Mouse (Mus musculus): ENCODE measurements around the gene Mpo. TPM values are rescaled to one million over a fixed set of nuclear protein-coding genes. Genes with fewer than 3 reads are reported as not detected.

The Mpo gene
- polyA plus RNA-seq, 1 experiment = not detected

GRCm38 (mm10) chr11:87760301-87761081, 32.9 kb upstream of the Mpo start, which contains the start of gene Tspoap1:
Tspoap1 (plus strand) TSS chr11:87760541.
- Histone ChIP-seq H3K4me3 (ENCODE audit: low read depth, low read length) (no peak within 1 kb of the TSS), H3K4me1 (ENCODE audit: control insufficient read depth, insufficient read depth, low read length) (no peaks in the 10 kb centered on the region), H3K27ac (ENCODE audit: insufficient read depth, low read length) (no peak within 1 kb of the TSS), H3K27me3 (ENCODE audit: control insufficient read depth, insufficient read depth, low read length, poor library complexity, severe bottlenecking) (peaks cover 5% of the 10 kb centered on the region; the same call in 1 of the 2 replicates), H3K36me3 (ENCODE audit: control insufficient read depth, insufficient read depth, low read length, poor library complexity, severe bottlenecking) (peaks cover 7% of the 10 kb centered on the region; the same call in 1 of the 2 replicates), H3K9ac (ENCODE audit: low read depth, poor library complexity, severe bottlenecking) (no peak within 1 kb of the TSS), H3K9me3 (replicated peaks; ENCODE audit: control insufficient read depth, insufficient read depth, low read length, poor library complexity, severe bottlenecking) (no peaks in the 10 kb centered on the region)
- TF ChIP-seq EP300 (IDR thresholded peaks at IDR 0.05; ENCODE audit: insufficient read depth, low read depth, low read length) = no peak
- no peak for TF ChIP-seq POLR2A (IDR thresholded peaks at IDR 0.05; ENCODE audit: insufficient read depth, low read length)
- no peak for TF ChIP-seq CTCF (IDR thresholded peaks at IDR 0.05; ENCODE audit: low read depth, low read length)

DNA sequence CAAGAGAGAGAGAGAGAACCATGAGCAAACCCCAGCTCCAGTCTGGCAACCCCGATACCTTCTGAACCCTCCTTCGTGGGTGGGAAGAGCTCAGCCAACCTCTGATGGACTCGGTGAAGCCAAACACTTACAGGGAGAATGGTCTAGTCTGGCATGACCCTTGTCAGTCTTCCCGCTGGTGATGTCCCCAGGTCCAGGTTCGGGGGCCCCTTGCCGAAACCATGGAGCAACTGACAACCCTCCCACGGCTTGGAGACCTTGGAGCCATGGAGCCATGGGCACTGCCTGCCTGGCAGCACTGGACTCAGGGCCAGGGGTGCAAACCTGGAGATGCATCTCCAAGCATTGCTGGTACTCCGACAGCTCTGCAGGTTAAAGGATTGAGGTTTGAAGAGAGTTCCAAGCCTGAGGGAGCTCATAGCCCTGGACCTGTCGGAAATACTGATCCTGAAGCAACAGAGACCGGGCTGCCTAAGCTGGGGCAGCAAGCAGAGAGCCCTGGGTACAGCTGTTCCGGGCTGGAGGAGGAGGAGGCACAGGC, 32.1 kb upstream of the Mpo start:
- no peak overlapping the region for H3K4me3 ChIP-seq (ENCODE audit: low read depth, low read length)
- no peak overlapping the region for H3K27ac ChIP-seq (ENCODE audit: insufficient read depth, low read length)
- TF ChIP-seq EP300 (IDR thresholded peaks at IDR 0.05; ENCODE audit: insufficient read depth, low read depth, low read length) (no peak), POLR2A (IDR thresholded peaks at IDR 0.05; ENCODE audit: insufficient read depth, low read length) (no peak), CTCF (IDR thresholded peaks at IDR 0.05; ENCODE audit: low read depth, low read length) (no peak)
- no peak overlapping the region for H3K9ac ChIP-seq (ENCODE audit: low read depth, poor library complexity, severe bottlenecking)
- no peaks in the 10 kb centered on the region for H3K9me3 ChIP-seq (replicated peaks; ENCODE audit: control insufficient read depth, insufficient read depth, low read length, poor library complexity, severe bottlenecking)
- H3K36me3 ChIP-seq (ENCODE audit: control insufficient read depth, insufficient read depth, low read length, poor library complexity, severe bottlenecking) = peaks cover 7% of the 10 kb centered on the region; the same call in 1 of the 2 replicates
- H3K4me1 ChIP-seq (ENCODE audit: control insufficient read depth, insufficient read depth, low read length) = no peaks in the 10 kb centered on the region
- H3K27me3 ChIP-seq (ENCODE audit: control insufficient read depth, insufficient read depth, low read length, poor library complexity, severe bottlenecking) = peaks cover 5% of the 10 kb centered on the region; the same call in 1 of the 2 replicates

- no peak overlapping the region for H3K9ac ChIP-seq (ENCODE audit: low read depth, poor library complexity, severe bottlenecking)
- no peaks in the 10 kb centered on the region for H3K9me3 ChIP-seq (replicated peaks; ENCODE audit: control insufficient read depth, insufficient read depth, low read length, poor library complexity, severe bottlenecking)
- H3K4me3 ChIP-seq (ENCODE audit: low read depth, low read length) = no peak overlapping the region
- TF ChIP-seq POLR2A (IDR thresholded peaks at IDR 0.05; ENCODE audit: insufficient read depth, low read length) (no peak), EP300 (IDR thresholded peaks at IDR 0.05; ENCODE audit: insufficient read depth, low read depth, low read length) (no peak), CTCF (IDR thresholded peaks at IDR 0.05; ENCODE audit: low read depth, low read length) (no peak)
- H3K27ac ChIP-seq (ENCODE audit: insufficient read depth, low read length) = no peak overlapping the region
- 0 out of 2 replicates have a peak, but pooled peaks cover 4% of the 10 kb centered on the region for H3K36me3 ChIP-seq (ENCODE audit: control insufficient read depth, insufficient read depth, low read length, poor library complexity, severe bottlenecking)
- H3K4me1 ChIP-seq (ENCODE audit: control insufficient read depth, insufficient read depth, low read length) = no peaks in the 10 kb centered on the region
- H3K27me3 ChIP-seq (ENCODE audit: control insufficient read depth, insufficient read depth, low read length, poor library complexity, severe bottlenecking) = peaks cover 5% of the 10 kb centered on the region; the same call in 1 of the 2 replicates
Measured at GRCm38 (mm10) chr11:87761806-87762701, 31.3 kb upstream of the Mpo start.

- Histone ChIP-seq H3K9ac (ENCODE audit: low read depth, poor library complexity, severe bottlenecking) (no peak overlapping the region), H3K27ac (ENCODE audit: insufficient read depth, low read length) (no peak overlapping the region), H3K4me1 (ENCODE audit: control insufficient read depth, insufficient read depth, low read length) (no peaks in the 10 kb centered on the region), H3K4me3 (ENCODE audit: low read depth, low read length) (no peak overlapping the region), H3K36me3 (ENCODE audit: control insufficient read depth, insufficient read depth, low read length, poor library complexity, severe bottlenecking) (0 out of 2 replicates have a peak, but pooled peaks cover 3% of the 10 kb centered on the region), H3K27me3 (ENCODE audit: control insufficient read depth, insufficient read depth, low read length, poor library complexity, severe bottlenecking) (peaks cover 5% of the 10 kb centered on the region; the same call in 1 of the 2 replicates), H3K9me3 (replicated peaks; ENCODE audit: control insufficient read depth, insufficient read depth, low read length, poor library complexity, severe bottlenecking) (no peaks in the 10 kb centered on the region)
- TF ChIP-seq EP300 (IDR thresholded peaks at IDR 0.05; ENCODE audit: insufficient read depth, low read depth, low read length) = no peak
- TF ChIP-seq POLR2A (IDR thresholded peaks at IDR 0.05; ENCODE audit: insufficient read depth, low read length) = no peak
- no peak for TF ChIP-seq CTCF (IDR thresholded peaks at IDR 0.05; ENCODE audit: low read depth, low read length)
Measured at GRCm38 (mm10) chr11:87762702-87763385, 30.5 kb upstream of the Mpo start.

- TF ChIP-seq EP300 (IDR thresholded peaks at IDR 0.05; ENCODE audit: insufficient read depth, low read depth, low read length) = no peak
- no peak for TF ChIP-seq CTCF (IDR thresholded peaks at IDR 0.05; ENCODE audit: low read depth, low read length)
- no peak for TF ChIP-seq POLR2A (IDR thresholded peaks at IDR 0.05; ENCODE audit: insufficient read depth, low read length)
- Histone ChIP-seq H3K27me3 (ENCODE audit: control insufficient read depth, insufficient read depth, low read length, poor library complexity, severe bottlenecking) (peaks cover 5% of the 10 kb centered on the region; the same call in 1 of the 2 replicates), H3K4me1 (ENCODE audit: control insufficient read depth, insufficient read depth, low read length) (no peaks in the 10 kb centered on the region), H3K27ac (ENCODE audit: insufficient read depth, low read length) (no peak overlapping the region), H3K9me3 (replicated peaks; ENCODE audit: control insufficient read depth, insufficient read depth, low read length, poor library complexity, severe bottlenecking) (no peaks in the 10 kb centered on the region), H3K9ac (ENCODE audit: low read depth, poor library complexity, severe bottlenecking) (peak overlapping the region; percentile 77; the same call in 1 of the 2 replicates), H3K4me3 (ENCODE audit: low read depth, low read length) (peak overlapping the region; percentile 58), H3K36me3 (ENCODE audit: control insufficient read depth, insufficient read depth, low read length, poor library complexity, severe bottlenecking) (no peaks in the 10 kb centered on the region)
Measured at GRCm38 (mm10) chr11:87763511-87763987, 29.8 kb upstream of the Mpo start.

All from ES-Bruce4 (cell line).